Mouse (Mus musculus) CH12.LX (cell line): ENCODE measurements around the gene Rdx. TPM values are rescaled to one million over a fixed set of nuclear protein-coding genes. Genes with fewer than 3 reads are reported as not detected.

Experiments used
- DNase-seq: peaks from one replicate; pipeline ENCODE4 v3.0.0-alpha.2; 2013; ENCODE audit errors: extremely low read depth
- H3K27ac ChIP-seq: 2 replicates; pipeline ENCODE4 v1.5.1; 2012; ENCODE audit warnings: low read depth, mild to moderate bottlenecking, control low read depth, moderate library complexity; ENCODE audit not compliant: insufficient read depth
- H3K27me3 ChIP-seq: replicated peaks from 2 replicates; pipeline ENCODE3; 2012; ENCODE audit warnings: inconsistent platforms
- H3K36me3 ChIP-seq, 2 experiments: replicated peaks in 1 of 2; 2 replicates each; pipeline versions ENCODE3 to v1.6.1; 2012; ENCODE audit warnings: inconsistent platforms in 1 of 2, low read length in 1 of 2, mild to moderate bottlenecking in 1 of 2, mixed read lengths in 1 of 2, moderate library complexity in 1 of 2; ENCODE audit not compliant: control insufficient read depth in 1 of 2, insufficient read depth in 1 of 2
- H3K4me1 ChIP-seq, 2 experiments: 2 replicates each; pipeline ENCODE4 v1.6.1; 2012; ENCODE audit warnings: inconsistent platforms in 1 of 2, moderate library complexity in 1 of 2; ENCODE audit not compliant: insufficient read depth in 2 of 2, control insufficient read depth in 1 of 2
- H3K4me2 ChIP-seq: 2 replicates; pipeline ENCODE4 v1.6.1; 2012; ENCODE audit warnings: low read depth, mild to moderate bottlenecking, control low read depth; ENCODE audit not compliant: poor library complexity, insufficient read depth, severe bottlenecking
- H3K4me3 ChIP-seq, 3 experiments: fragments of 150-350 bp in 1 of 3; sonication (generic) in 1 of 3; replicated peaks in 1 of 3; 2 replicates each; pipeline versions ENCODE3 to v1.5.1; 2011 to 2012; ENCODE audit warnings: low read depth in 2 of 3, low read length in 2 of 3, mild to moderate bottlenecking in 2 of 3, moderate library complexity in 2 of 3, control low read depth in 1 of 3, improper control_type of control experiment in 1 of 3, inconsistent platforms in 1 of 3, mixed read lengths in 1 of 3; ENCODE audit not compliant: poor library complexity in 1 of 3
- H3K79me2 ChIP-seq: replicated peaks from 2 replicates; pipeline ENCODE4 v1.6.1; 2012; ENCODE audit warnings: mild to moderate bottlenecking, moderate library complexity; ENCODE audit not compliant: control insufficient read depth, poor library complexity, insufficient read depth, severe bottlenecking; ENCODE audit errors: extremely low read depth
- H3K9ac ChIP-seq: 2 replicates; pipeline ENCODE4 v1.6.1; 2012; ENCODE audit warnings: low read depth, mild to moderate bottlenecking, control low read depth, moderate library complexity; ENCODE audit not compliant: insufficient read depth
- H3K9me3 ChIP-seq: replicated peaks from 2 replicates; pipeline ENCODE3; 2012; ENCODE audit warnings: low read length, inconsistent platforms, mixed read lengths
- BHLHE40 ChIP-seq: IDR thresholded peaks from 2 replicates; pipeline ENCODE4 v1.6.1; 2011; ENCODE audit warnings: mild to moderate bottlenecking, low read depth, low read length, improper control_type of control experiment
- CHD1 ChIP-seq: IDR thresholded peaks from 2 replicates; pipeline ENCODE4 v1.6.1; 2012; ENCODE audit warnings: low read depth, low read length, improper control_type of control experiment, inconsistent platforms
- CTCF ChIP-seq, 2 experiments: IDR thresholded peaks in 1 of 2; conservative IDR thresholded peaks in 1 of 2; 2 replicates each; pipeline ENCODE4 v1.5.1; 2011 to 2012; ENCODE audit warnings: low read depth in 2 of 2, low read length in 2 of 2, improper control_type of control experiment in 1 of 2, inconsistent platforms in 1 of 2, mild to moderate bottlenecking in 1 of 2, moderate library complexity in 1 of 2
- JUN ChIP-seq: IDR thresholded peaks from 2 replicates; pipeline ENCODE4 v1.6.1; 2011; ENCODE audit warnings: low read depth, mild to moderate bottlenecking, low read length, improper control_type of control experiment, moderate library complexity; ENCODE audit not compliant: insufficient read depth
- JUND ChIP-seq: conservative IDR thresholded peaks from 2 replicates; pipeline ENCODE4 v1.6.1; 2011; ENCODE audit warnings: low read depth, low read length, improper control_type of control experiment
- KAT2A ChIP-seq: IDR thresholded peaks from 2 replicates; pipeline ENCODE4 v1.6.1; 2012; ENCODE audit warnings: low read length, improper control_type of control experiment, inconsistent platforms; ENCODE audit not compliant: insufficient replicate concordance
- MAZ ChIP-seq: IDR thresholded peaks from 2 replicates; pipeline ENCODE4 v1.6.1; 2012; ENCODE audit warnings: low read depth, mild to moderate bottlenecking, inconsistent platforms, low read length, improper control_type of control experiment, moderate library complexity
- MXI1 ChIP-seq: IDR thresholded peaks from 2 replicates; pipeline ENCODE4 v1.6.1; 2011; ENCODE audit warnings: mild to moderate bottlenecking, low read depth, low read length, improper control_type of control experiment
- MYC ChIP-seq: IDR thresholded peaks from 2 replicates; pipeline ENCODE4 v1.6.1; 2011; ENCODE audit warnings: low read depth, mild to moderate bottlenecking, improper control_type of control experiment, low read length
- POLR2AphosphoS2 ChIP-seq: IDR thresholded peaks from 2 replicates; pipeline ENCODE4 v1.6.1; 2011; ENCODE audit warnings: low read depth, low read length, improper control_type of control experiment
- RAD21 ChIP-seq: IDR thresholded peaks from 2 replicates; pipeline ENCODE4 v1.6.1; 2011; ENCODE audit warnings: low read depth, mild to moderate bottlenecking, low read length, improper control_type of control experiment, moderate library complexity
- RCOR1 ChIP-seq: conservative IDR thresholded peaks from 2 replicates; pipeline ENCODE4 v1.6.1; 2012; ENCODE audit warnings: low read depth, mild to moderate bottlenecking, inconsistent platforms, low read length, improper control_type of control experiment
- TBP ChIP-seq: conservative IDR thresholded peaks from 2 replicates; pipeline ENCODE4 v1.6.1; 2011; ENCODE audit warnings: low read depth, low read length, improper control_type of control experiment
- USF1 ChIP-seq: IDR thresholded peaks from 2 replicates; pipeline ENCODE4 v1.6.1; 2014; ENCODE audit warnings: low read depth, mild to moderate bottlenecking, inconsistent platforms, low read length, improper control_type of control experiment
- USF2 ChIP-seq: conservative IDR thresholded peaks from 2 replicates; pipeline ENCODE4 v1.6.1; 2011; ENCODE audit warnings: low read depth, low read length, improper control_type of control experiment
- ZMIZ1 ChIP-seq: IDR thresholded peaks from 2 replicates; pipeline ENCODE4 v1.6.1; 2012; ENCODE audit warnings: low read depth, mild to moderate bottlenecking, inconsistent platforms, low read length, improper control_type of control experiment
- ZNF384 ChIP-seq: IDR thresholded peaks from 2 replicates; pipeline ENCODE4 v1.6.1; 2012; ENCODE audit warnings: low read depth, low read length, improper control_type of control experiment, inconsistent platforms
- dilution Hi-C: fragments of 300-500 bp; cut with MboI; formaldehyde crosslinking; loops from 2 replicates; pipeline ENCODE4 v1.14.3; 2020; ENCODE audit warnings: low sequenced_read_pairs; ENCODE audit not compliant: extremely low pct_unique_long_range_greater_than_20kb, extremely low pct_ligation_motif_present
- in situ Hi-C: fragments of 300-500 bp; cut with MboI; formaldehyde crosslinking; loops from 3 replicates; pipeline ENCODE4 v1.14.3; 2019; ENCODE audit warnings: low sequenced_read_pairs, low pct_ligation_motif_present, low pct_unique_long_range_greater_than_20kb, mixed read lengths
- polyA plus RNA-seq: library from polyadenylated mRNA; unstranded; fragments of >175 nt; gene quantifications from 2 replicates; pipeline ENCODE4 v1.2.1, GENCODE M21; 2012; ENCODE audit warnings: low read depth; ENCODE audit not compliant: insufficient read length
- total RNA-seq, 2 experiments: library from RNA; depleted of rRNA; stranded (reverse); fragments of 300-350 nt in 1 of 2; fragments of >200 nt in 1 of 2; gene quantifications; 2 replicates each; pipeline ENCODE4 v1.2.3; 2012 to 2014

Rdx gene
- total and polyA plus RNA-seq, 3 experiments: 86.1 to 157 (median 125) TPM

GRCm38 (mm10) chr9:52132771-52133170 is 85.8 kb downstream of the Rdx start:
- Histone ChIP-seq H3K27me3 (no peaks in the 10 kb centered on the region), H3K79me2 (peaks cover 37% of the 10 kb centered on the region), H3K36me3 (peaks cover 15 to 80% of the 10 kb centered on the region in 2 experiments), H3K4me3 (no peak overlapping the region), H3K4me1 (peaks cover 0 to 35% of the 10 kb centered on the region in 2 experiments; a peak in 2 of 4 replicates), H3K4me2 (no peak overlapping the region)
- dilution Hi-C loops (no loop called here), in situ Hi-C loops (no loop called here)
- no peak for TF ChIP-seq TBP
- no peak for TF ChIP-seq KAT2A
- no peak for TF ChIP-seq MXI1
- TF ChIP-seq RAD21: no peak
- TF ChIP-seq USF1: no peak
- TF ChIP-seq JUN: no peak
- no peak for TF ChIP-seq USF2
- no peak for TF ChIP-seq RCOR1
- no peak for TF ChIP-seq ZMIZ1
- TF ChIP-seq MYC: no peak
- TF ChIP-seq CHD1: no peak
- TF ChIP-seq POLR2AphosphoS2: no peak
- TF ChIP-seq JUND: no peak
- no peak for TF ChIP-seq MAZ
- TF ChIP-seq BHLHE40: no peak
- TF ChIP-seq ZNF384: no peak
- no peak for TF ChIP-seq CTCF (conservative IDR thresholded peaks at IDR 0.05 in 1 of 2, IDR thresholded peaks at IDR 0.05 in 1 of 2; ENCODE audit: low read depth in 2 of 2, low read length in 2 of 2)
- TF ChIP-seq, all 38 proteins: peak for 0
- H3K9me3 ChIP-seq: no peaks in the 10 kb centered on the region
- no peak overlapping the region for H3K9ac ChIP-seq
- H3K27ac ChIP-seq: no peak overlapping the region
- no peak for DNase-seq

Other genes with a start within 250 kb of the Rdx start
- 35.2 and 41.6 TPM in 2 replicates for gene Fdx1, start 83.6 kb upstream of the Rdx start, total RNA-seq (2012; rRNA removed)
- gene Fdx1, start 83.6 kb upstream of the Rdx start, total RNA-seq (2014; rRNA removed): 69.2 and 80.0 TPM in 2 replicates
- 44.4 and 51.1 TPM in 2 replicates for gene Fdx1, start 83.6 kb upstream of the Rdx start, polyA plus RNA-seq
- gene Zc3h12c, start 121.4 kb downstream of the Rdx start, total RNA-seq (2012; rRNA removed): 11.2 and 13.0 TPM in 2 replicates
- 21.7 and 22.4 TPM in 2 replicates for gene Zc3h12c, start 121.4 kb downstream of the Rdx start, total RNA-seq (2014; rRNA removed)
- 30.8 and 36.1 TPM in 2 replicates for gene Zc3h12c, start 121.4 kb downstream of the Rdx start, polyA plus RNA-seq